Mouse (Mus musculus) cerebellum, adult 2 months (tissue): ENCODE results near the gene Rmi2.

Experiments
- CTCF ChIP-seq: fragments of 200-500 bp; IDR thresholded peaks from 2 replicates; pipeline ENCODE4 v1.5.1; 2011; ENCODE audit warnings: low read depth, mild to moderate bottlenecking, control low read depth, low read length, moderate library complexity, borderline replicate concordance; ENCODE audit not compliant: insufficient read depth
- POLR2A ChIP-seq: fragments of 200-500 bp; IDR thresholded peaks from 2 replicates; pipeline ENCODE4 v1.6.1; 2011; ENCODE audit warnings: low read length, control low read depth, borderline replicate concordance; ENCODE audit not compliant: insufficient read depth

- TF ChIP-seq POLR2A (no peak), CTCF (no peak)
Measured at GRCm38 (mm10) chr16:10842282-10842855, 7.5 kb downstream of the Rmi2 start.
